Mouse (Mus musculus) stomach, embryonic 14.5 days (tissue): Measurements from ENCODE around the gene Syna. TPM values are rescaled to one million over a fixed set of nuclear protein-coding genes. Genes with fewer than 3 reads are reported as not detected.

Experiments
- ATAC-seq: fragments of 200-750 bp; cut with Nextera tagmentation; 2 replicates; pipeline ENCODE4 v1.8.0; 2017; ENCODE audit warnings: low read depth, moderate TSS enrichment; ENCODE audit not compliant: insufficient number of reproducible peaks, insufficient read depth, low FRiP score
- H3K27ac ChIP-seq: fragments of 300-500 bp; sonication (generic); 2 replicates; pipeline ENCODE4 v1.5.1; 2014; ENCODE audit warnings: mild to moderate bottlenecking, low read length, moderate library complexity, mixed read lengths
- H3K27me3 ChIP-seq: fragments of 300-500 bp; sonication (generic); 2 replicates; pipeline ENCODE4 v1.6.1; 2014; ENCODE audit warnings: low read length, control low read depth, mixed read lengths; ENCODE audit not compliant: control insufficient read depth, insufficient read depth
- H3K36me3 ChIP-seq: fragments of 300-500 bp; sonication (generic); 2 replicates; pipeline ENCODE4 v1.6.1; 2014; ENCODE audit warnings: mild to moderate bottlenecking, control low read depth, low read length, moderate library complexity, mixed read lengths; ENCODE audit not compliant: control insufficient read depth, insufficient read depth
- H3K4me1 ChIP-seq: fragments of 300-500 bp; sonication (generic); 2 replicates; pipeline ENCODE4 v1.6.1; 2014; ENCODE audit warnings: low read length, control low read depth, mixed read lengths; ENCODE audit not compliant: control insufficient read depth, insufficient read depth
- H3K4me2 ChIP-seq: fragments of 300-500 bp; sonication (generic); replicated peaks from 2 replicates; pipeline ENCODE4 v1.6.1; 2014; ENCODE audit warnings: low read depth, low read length, control low read depth
- H3K4me3 ChIP-seq: fragments of 300-500 bp; sonication (generic); 2 replicates; pipeline ENCODE4 v1.5.1; 2014; ENCODE audit warnings: low read depth, low read length, control low read depth
- H3K9ac ChIP-seq: fragments of 300-500 bp; sonication (generic); replicated peaks from 2 replicates; pipeline ENCODE4 v1.6.1; 2014; ENCODE audit warnings: low read depth, mild to moderate bottlenecking, control low read depth, low read length, moderate library complexity, mixed read lengths
- H3K9me3 ChIP-seq: fragments of 300-500 bp; sonication (generic); 2 replicates; pipeline ENCODE4 v1.6.1; 2016; ENCODE audit warnings: low read depth, low read length, control low read depth; ENCODE audit not compliant: control insufficient read depth
- WGBS: fragments of 180-500 bp; shearing (Covaris S2); extraction: QIAGEN DNeasy Blood & Tissue Kit; methylation state at CpG from one replicate; pipeline ENCODE4 v1.1.7; 2014; 5-methylcytosine and 5-hydroxymethylcytosine counted together
- polyA plus RNA-seq: library from polyadenylated mRNA; unstranded; fragments of >200 nt; fragmentation: Nextera tagmentation; extraction: Ambion mirVana; gene quantifications from 2 replicates; pipeline ENCODE4 v1.2.1, GENCODE M21; 2014

Gene Syna
- polyA plus RNA-seq, 1 experiment from 2014 or later: not detected

- Histone ChIP-seq H3K4me3 (peak overlapping the region; percentile 69; the same call in 1 of the 2 replicates), H3K4me2 (peak overlapping the region; percentile 87), H3K27me3 (no peaks in the 10 kb centered on the region), H3K9ac (no peak overlapping the region), H3K9me3 (no peaks in the 10 kb centered on the region), H3K4me1 (peaks cover 7% of the 10 kb centered on the region; the same call in 1 of the 2 replicates), H3K27ac (no peak overlapping the region), H3K36me3 (peaks cover 2% of the 10 kb centered on the region)
- WGBS: 71% methylated on average over 3 of the region's 3 CpGs
- no peak for ATAC-seq
Measured at GRCm38 (mm10) chr5:134583884-134584213, 23.9 kb upstream of the Syna start.

GRCm38 (mm10) chr5:134583006-134583883, 23.3 kb upstream of the Syna start:
- WGBS: 24% methylated on average over 15 of the region's 15 CpGs
- Histone ChIP-seq H3K27me3 (no peaks in the 10 kb centered on the region), H3K9me3 (no peaks in the 10 kb centered on the region), H3K4me1 (peaks cover 7% of the 10 kb centered on the region; the same call in 1 of the 2 replicates), H3K36me3 (peaks cover 2% of the 10 kb centered on the region), H3K4me3 (peak overlapping the region; percentile 69), H3K27ac (no peak overlapping the region), H3K4me2 (peak overlapping the region; percentile 87), H3K9ac (peak overlapping the region; percentile 73)
- no peak for ATAC-seq

GRCm38 (mm10) chr5:134582221-134582907, 22.4 kb upstream of the Syna start:
- Histone ChIP-seq H3K27ac (no peak overlapping the region), H3K27me3 (no peaks in the 10 kb centered on the region), H3K9me3 (no peaks in the 10 kb centered on the region), H3K4me2 (peak overlapping the region; percentile 87), H3K9ac (peak overlapping the region; percentile 73), H3K4me3 (peak overlapping the region; percentile 69), H3K4me1 (peaks cover 7% of the 10 kb centered on the region; the same call in 1 of the 2 replicates), H3K36me3 (peaks cover 2% of the 10 kb centered on the region)
- 8% methylated on average over 27 of the region's 30 CpGs for WGBS
- ATAC-seq: peak; percentile 95

GRCm38 (mm10) chr5:134581146-134581545, 21.2 kb upstream of the Syna start, which contains the start of gene Rfc2:
Gene Rfc2 (plus strand): TSS chr5:134581366.
- H3K27ac ChIP-seq: no peak within 1 kb of the TSS
- 74% methylated on average over 5 of the region's 5 CpGs for WGBS

GRCm38 (mm10) chr5:134579135-134579534, 19.2 kb upstream of the Syna start:
- no peaks in the 10 kb centered on the region for H3K27me3 ChIP-seq
- 66% methylated on average over 3 of the region's 3 CpGs for WGBS
- no peak overlapping the region for H3K4me3 ChIP-seq
- H3K9me3 ChIP-seq: no peaks in the 10 kb centered on the region
- H3K4me2 ChIP-seq: no peak overlapping the region
- no peak overlapping the region for H3K9ac ChIP-seq
- H3K4me1 ChIP-seq: peaks cover 7% of the 10 kb centered on the region; the same call in 1 of the 2 replicates
- no peak for ATAC-seq
- H3K36me3 ChIP-seq: no peaks in the 10 kb centered on the region
- H3K27ac ChIP-seq: no peak overlapping the region

More at GRCm38 (mm10) chr5:134581146-134581545, 21.2 kb upstream of the Syna start, which contains the start of gene Rfc2:
- Histone ChIP-seq H3K4me2 (no peak within 1 kb of the TSS), H3K36me3 (no peaks in the 10 kb centered on the region; the same call in 1 of the 2 replicates), H3K4me3 (no peak within 1 kb of the TSS), H3K9ac (no peak within 1 kb of the TSS), H3K4me1 (peaks cover 7% of the 10 kb centered on the region; the same call in 1 of the 2 replicates), H3K27me3 (no peaks in the 10 kb centered on the region), H3K9me3 (no peaks in the 10 kb centered on the region)
- no peak for ATAC-seq

GRCm38 (mm10) chr5:134577534-134577933, 17.6 kb upstream of the Syna start:
- H3K4me2 ChIP-seq: no peak overlapping the region
- no peak overlapping the region for H3K9ac ChIP-seq
- H3K4me3 ChIP-seq: no peak overlapping the region
- H3K36me3 ChIP-seq: no peaks in the 10 kb centered on the region
- ATAC-seq: no peak
- H3K27me3 ChIP-seq: no peaks in the 10 kb centered on the region
- WGBS: 75% methylated on average over 7 of the region's 7 CpGs
- H3K9me3 ChIP-seq: no peaks in the 10 kb centered on the region
- no peak overlapping the region for H3K27ac ChIP-seq
- peaks cover 2% of the 10 kb centered on the region; the same call in 1 of the 2 replicates for H3K4me1 ChIP-seq

GRCm38 (mm10) chr5:134576517-134577220, 16.7 kb upstream of the Syna start:
- Histone ChIP-seq H3K4me2 (no peak overlapping the region), H3K4me3 (no peak overlapping the region), H3K9ac (no peak overlapping the region), H3K27me3 (no peaks in the 10 kb centered on the region), H3K9me3 (no peaks in the 10 kb centered on the region), H3K4me1 (peaks cover 5% of the 10 kb centered on the region; the same call in 1 of the 2 replicates), H3K27ac (no peak overlapping the region), H3K36me3 (no peaks in the 10 kb centered on the region)
- 63% methylated on average over 14 of the region's 14 CpGs for WGBS
- ATAC-seq: no peak

GRCm38 (mm10) chr5:134575833-134576232, 15.9 kb upstream of the Syna start:
- 95% methylated on average over 5 of the region's 5 CpGs for WGBS
- Histone ChIP-seq H3K27ac (no peak overlapping the region), H3K4me3 (no peak overlapping the region), H3K4me1 (peaks cover 5% of the 10 kb centered on the region; the same call in 1 of the 2 replicates), H3K36me3 (no peaks in the 10 kb centered on the region), H3K9me3 (no peaks in the 10 kb centered on the region), H3K27me3 (no peaks in the 10 kb centered on the region), H3K4me2 (no peak overlapping the region), H3K9ac (no peak overlapping the region)
- no peak for ATAC-seq
